Mouse (Mus musculus) limb, embryonic 14.5 days (tissue): Measurements from ENCODE around the gene Sowahb. TPM values are rescaled to one million over a fixed set of nuclear protein-coding genes. Genes with fewer than 3 reads are reported as not detected.

Experiments
- ATAC-seq: fragments of 200-750 bp; cut with Nextera tagmentation; 2 replicates; pipeline ENCODE4 v1.8.0; 2017; ENCODE audit warnings: low read depth, moderate number of reproducible peaks, moderate TSS enrichment; ENCODE audit not compliant: low FRiP score
- DNase-seq: peaks from one replicate; pipeline ENCODE4 v3.0.0-alpha.2; 2015; ENCODE audit warnings: low spot score
- H3K27ac ChIP-seq: fragments of 300-500 bp; sonication (generic); replicated peaks from 2 replicates; pipeline ENCODE4 v1.5.1; 2014; ENCODE audit warnings: low read depth, mild to moderate bottlenecking, low read length, moderate library complexity, mixed read lengths
- H3K27me3 ChIP-seq: fragments of 300-500 bp; sonication (generic); 2 replicates; pipeline ENCODE4 v1.6.1; 2014; ENCODE audit warnings: low read length, mixed read lengths; ENCODE audit not compliant: control insufficient read depth, insufficient read depth
- H3K36me3 ChIP-seq: fragments of 300-500 bp; sonication (generic); 2 replicates; pipeline ENCODE4 v1.6.1; 2014; ENCODE audit warnings: mild to moderate bottlenecking, low read length, moderate library complexity, mixed read lengths; ENCODE audit not compliant: control insufficient read depth, insufficient read depth
- H3K4me1 ChIP-seq: fragments of 300-500 bp; sonication (generic); 2 replicates; pipeline ENCODE4 v1.6.1; 2014; ENCODE audit warnings: antibody characterized with exemption, low read length, mixed read lengths; ENCODE audit not compliant: control insufficient read depth, insufficient read depth
- H3K4me2 ChIP-seq: fragments of 300-500 bp; sonication (generic); replicated peaks from 2 replicates; pipeline ENCODE4 v1.6.1; 2014; ENCODE audit warnings: low read depth, mild to moderate bottlenecking, low read length, moderate library complexity; ENCODE audit not compliant: severe bottlenecking
- H3K4me3 ChIP-seq: fragments of 300-500 bp; sonication (generic); replicated peaks from 2 replicates; pipeline ENCODE4 v1.5.1; 2014; ENCODE audit warnings: low read length
- H3K9ac ChIP-seq: fragments of 300-500 bp; sonication (generic); 2 replicates; pipeline ENCODE4 v1.6.1; 2014; ENCODE audit warnings: mild to moderate bottlenecking, low read depth, low read length, moderate library complexity; ENCODE audit not compliant: severe bottlenecking
- H3K9me3 ChIP-seq: fragments of 300-500 bp; sonication (generic); 2 replicates; pipeline ENCODE4 v1.6.1; 2016; ENCODE audit warnings: low read length; ENCODE audit not compliant: control insufficient read depth
- POLR2A ChIP-seq: fragments of 200-500 bp; IDR thresholded peaks from 2 replicates; pipeline ENCODE4 v1.8.0; 2012; ENCODE audit warnings: inconsistent platforms, mild to moderate bottlenecking, moderate library complexity, borderline replicate concordance; ENCODE audit not compliant: insufficient read depth, insufficient read length; ENCODE audit errors: extremely low read depth
- WGBS: fragments of 180-500 bp; shearing (Covaris S2); extraction: QIAGEN DNeasy Blood & Tissue Kit; methylation state at CpG from one replicate; pipeline ENCODE4 v1.1.7; 2014; 5-methylcytosine and 5-hydroxymethylcytosine counted together
- polyA plus RNA-seq, 2 experiments: library from polyadenylated mRNA; depleted of rRNA in 1 of 2; stranded (reverse) in 1 of 2; unstranded in 1 of 2; fragments of >200 nt; fragmentation: Nextera tagmentation in 1 of 2; extraction: Ambion mirVana in 1 of 2; gene quantifications; 2 replicates each; pipeline versions ENCODE4 v1.2.1 to v1.2.3; 2012 to 2014

The Sowahb gene
- polyA plus RNA-seq, 2 experiments: 0.34 to 0.73 TPM

DNA sequence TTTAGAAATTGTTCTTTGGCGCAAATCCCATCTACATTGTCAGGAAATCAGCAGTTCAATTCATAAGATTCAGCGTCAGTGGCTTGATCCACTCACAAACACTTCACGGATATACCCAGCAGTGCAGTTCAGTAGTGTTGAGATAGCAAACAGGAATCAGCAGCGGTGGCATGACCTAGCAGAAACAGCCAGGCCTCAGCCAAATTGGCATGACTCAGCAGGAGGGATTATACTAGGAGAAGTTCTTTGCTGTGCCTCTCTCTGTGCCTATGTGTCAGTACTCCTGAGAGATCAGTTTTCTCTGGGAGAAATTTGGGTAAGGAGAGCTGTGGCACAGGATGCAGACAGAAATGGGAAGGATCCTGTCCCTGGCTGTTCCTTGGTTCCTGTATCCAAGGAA, 16.0 kb upstream of the Sowahb start:
- no peak for ATAC-seq

DNA sequence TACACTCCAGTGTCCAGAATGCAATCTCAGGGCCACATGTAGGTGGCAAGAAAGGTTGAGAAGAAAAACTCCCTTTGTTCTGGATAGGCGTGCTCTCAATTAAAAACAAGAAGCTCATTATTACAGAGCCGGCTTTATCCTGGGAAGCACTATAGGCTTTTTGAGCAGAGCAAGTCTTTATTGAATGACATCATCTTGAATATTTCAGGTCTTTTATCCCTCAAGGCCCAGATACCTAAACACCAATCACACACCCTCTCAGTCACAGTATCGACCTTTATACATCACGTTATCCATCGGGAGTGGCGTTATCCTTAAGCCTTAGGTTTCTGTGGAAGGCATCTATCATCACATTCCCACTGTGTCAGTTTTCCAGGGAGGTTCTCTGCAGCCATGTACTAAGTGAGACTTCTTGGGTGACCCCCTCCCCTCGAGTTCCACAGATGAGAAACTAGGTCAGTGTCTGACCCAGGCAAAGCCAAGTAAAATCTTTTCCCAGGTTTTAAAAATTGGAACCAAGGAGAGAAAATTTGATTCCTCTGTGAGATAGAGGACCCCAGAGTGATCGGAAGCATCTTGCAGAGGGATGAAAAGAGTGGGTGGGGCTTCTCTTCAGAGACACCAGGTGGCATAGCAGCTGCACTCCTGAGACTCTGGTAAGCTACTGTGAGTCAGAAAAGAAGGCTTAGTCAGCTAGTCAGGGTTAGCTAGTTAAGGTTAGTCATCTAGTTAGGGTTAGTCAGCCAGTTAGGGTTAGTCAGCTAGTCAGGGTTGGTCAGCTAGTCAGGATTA, 9.0 kb upstream of the Sowahb start:
- Histone ChIP-seq H3K36me3 (no peaks in the 10 kb centered on the region), H3K27me3 (no peaks in the 10 kb centered on the region), H3K27ac (no peak overlapping the region), H3K4me1 (no peaks in the 10 kb centered on the region), H3K4me2 (no peak overlapping the region), H3K4me3 (no peak overlapping the region), H3K9ac (no peak overlapping the region), H3K9me3 (no peaks in the 10 kb centered on the region)
- no peak for TF ChIP-seq POLR2A
- 51% methylated on average over 8 of the region's 8 CpGs for WGBS
- DNase-seq (no peak), ATAC-seq (no peak)

More for the DNA sequence above, 16.0 kb upstream of the Sowahb start:
- TF ChIP-seq POLR2A: no peak
- DNase-seq: no peak
- H3K27ac ChIP-seq: no peak overlapping the region
- H3K4me1 ChIP-seq: no peaks in the 10 kb centered on the region
- no peak overlapping the region for H3K4me3 ChIP-seq
- no peak overlapping the region for H3K4me2 ChIP-seq
- H3K36me3 ChIP-seq: no peaks in the 10 kb centered on the region
- 91% methylated on average over 4 of the region's 4 CpGs for WGBS
- no peak overlapping the region for H3K9ac ChIP-seq
- H3K9me3 ChIP-seq: no peaks in the 10 kb centered on the region
- no peaks in the 10 kb centered on the region for H3K27me3 ChIP-seq

GRCm38 (mm10) chr5:93051951-93052350, 7.1 kb upstream of the Sowahb start:
- Histone ChIP-seq H3K9me3 (no peaks in the 10 kb centered on the region), H3K9ac (no peak overlapping the region), H3K4me1 (no peaks in the 10 kb centered on the region), H3K27me3 (peaks cover 7% of the 10 kb centered on the region; the same call in 1 of the 2 replicates), H3K27ac (no peak overlapping the region), H3K36me3 (no peaks in the 10 kb centered on the region), H3K4me3 (no peak overlapping the region), H3K4me2 (no peak overlapping the region)
- ATAC-seq (no peak), DNase-seq (no peak)
- TF ChIP-seq POLR2A: no peak
- WGBS: 67% methylated on average over 9 of the region's 9 CpGs

DNA sequence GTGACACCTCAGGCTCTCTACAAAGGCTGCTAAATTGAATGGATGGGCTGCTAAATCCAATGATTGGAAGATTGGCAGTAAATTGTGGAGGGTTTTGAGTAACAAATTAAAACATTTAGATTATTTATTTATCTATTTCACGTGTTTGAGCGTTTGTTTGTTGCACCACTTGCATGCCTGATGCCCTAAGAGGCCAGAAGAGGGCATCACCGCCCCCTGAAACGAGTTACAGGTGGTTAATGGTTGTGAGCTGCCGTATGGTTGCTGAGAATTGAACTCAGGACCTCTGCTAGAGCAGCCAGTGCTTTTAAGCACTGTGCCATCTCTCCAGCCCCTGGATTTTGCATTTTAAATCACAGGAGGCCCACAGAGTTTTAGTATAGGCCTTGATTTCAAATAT, 6.2 kb upstream of the Sowahb start:
- H3K27me3 ChIP-seq: peaks cover 16% of the 10 kb centered on the region; the same call in 1 of the 2 replicates
- no peaks in the 10 kb centered on the region for H3K4me1 ChIP-seq
- no peaks in the 10 kb centered on the region for H3K9me3 ChIP-seq
- DNase-seq (no peak), ATAC-seq (no peak)
- no peak overlapping the region for H3K27ac ChIP-seq
- no peak overlapping the region for H3K4me3 ChIP-seq
- 41% methylated on average over 5 of the region's 5 CpGs for WGBS
- H3K4me2 ChIP-seq: no peak overlapping the region
- H3K9ac ChIP-seq: no peak overlapping the region
- no peak for TF ChIP-seq POLR2A
- H3K36me3 ChIP-seq: no peaks in the 10 kb centered on the region

- DNase-seq (no peak), ATAC-seq (no peak)
- Histone ChIP-seq H3K27me3 (peaks cover 26% of the 10 kb centered on the region), H3K9ac (no peak overlapping the region), H3K4me1 (peaks cover 2% of the 10 kb centered on the region), H3K9me3 (no peaks in the 10 kb centered on the region), H3K36me3 (no peaks in the 10 kb centered on the region), H3K27ac (no peak overlapping the region), H3K4me2 (no peak overlapping the region), H3K4me3 (no peak overlapping the region)
- no peak for TF ChIP-seq POLR2A
- WGBS: 70% methylated on average over 1 of the region's 1 CpGs
These were observed 5.1 kb upstream of the Sowahb start for GRCm38 (mm10) chr5:93049971-93050370.
